Mouse (Mus musculus): ENCODE results near the gene Bmp3. TPM values are rescaled to one million over a fixed set of nuclear protein-coding genes. Genes with fewer than 3 reads are reported as not detected.

Gene Bmp3
- polyA plus RNA-seq (2015; fragmentation: Nextera tagmentation; extraction: Ambion mirVana): 0.06 and 0.07 TPM in 2 replicates

DNA sequence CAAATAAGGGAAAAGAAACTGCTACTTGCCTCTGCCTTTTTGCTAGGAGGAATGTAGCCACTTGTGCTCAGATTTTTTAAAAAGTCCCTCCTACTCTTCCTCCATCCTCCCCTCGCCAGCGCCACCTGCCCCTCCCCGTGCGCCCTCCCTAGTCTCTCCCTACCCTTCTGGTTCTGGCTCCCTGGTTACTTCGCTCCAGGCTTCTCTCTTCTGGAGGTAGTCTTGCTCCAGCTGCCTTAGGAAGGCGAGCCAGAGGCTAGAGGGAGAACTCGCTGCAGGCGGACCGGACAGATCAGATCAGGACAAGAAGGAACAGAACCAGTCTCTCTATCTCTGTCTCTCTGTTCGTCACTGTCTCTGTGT is at the start of gene Bmp3:
Gene Bmp3, plus strand, starts transcription at position 152 of the 363 bp plus-strand sequence.
- no peaks in the 10 kb centered on the region for H3K9me3 ChIP-seq (replicated peaks; ENCODE audit: control insufficient read depth, low read length)
- no peaks in the 10 kb centered on the region for H3K4me1 ChIP-seq (ENCODE audit: control insufficient read depth, low read depth, low read length)
- H3K4me3 ChIP-seq (ENCODE audit: low read depth, low read length): peak within 1 kb of the TSS; percentile 33
- H3K27ac ChIP-seq (ENCODE audit: low read length): no peak within 1 kb of the TSS
- peak within 1 kb of the TSS; percentile 37 for H3K4me2 ChIP-seq (ENCODE audit: low read depth, low read length)
- no peak within 1 kb of the TSS for H3K9ac ChIP-seq (ENCODE audit: low read depth, low read length)
- WGBS (ENCODE audit: insufficient replicate concordance): 10% methylated on average over 10 of the region's 10 CpGs
- H3K36me3 ChIP-seq (ENCODE audit: control insufficient read depth, insufficient read depth): no peaks in the 10 kb centered on the region
- ATAC-seq (ENCODE audit: low read depth): no peak
- peaks cover 30% of the 10 kb centered on the region for H3K27me3 ChIP-seq (ENCODE audit: control insufficient read depth, insufficient read depth, low read depth, low read length)

DNA sequence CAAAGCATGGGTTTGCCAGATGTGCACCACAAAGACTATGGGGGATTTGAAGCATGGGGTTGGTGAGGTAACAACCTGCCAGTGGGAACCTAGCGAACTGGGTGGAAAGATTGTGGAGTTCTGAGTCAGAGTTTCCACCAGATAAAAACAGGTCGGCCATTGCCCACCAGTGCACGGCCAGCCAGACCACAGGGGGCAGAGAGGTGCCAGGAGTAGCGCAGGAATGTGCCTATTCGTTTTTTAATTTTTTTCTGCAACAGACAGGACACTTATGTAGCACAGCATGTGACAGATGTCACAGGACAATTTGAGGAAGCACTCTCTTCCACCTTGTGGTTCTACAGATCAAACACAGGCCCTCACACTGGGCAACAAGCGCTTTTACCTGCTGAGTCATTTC is 49.5 kb upstream of the Bmp3 start:
- Histone ChIP-seq H3K4me2 (ENCODE audit: low read depth, low read length) (no peak overlapping the region), H3K4me1 (ENCODE audit: control insufficient read depth, low read depth, low read length) (no peaks in the 10 kb centered on the region), H3K9ac (ENCODE audit: low read depth, low read length) (no peak overlapping the region), H3K4me3 (ENCODE audit: low read depth, low read length) (no peak overlapping the region), H3K27me3 (ENCODE audit: control insufficient read depth, insufficient read depth, low read depth, low read length) (no peaks in the 10 kb centered on the region), H3K36me3 (ENCODE audit: control insufficient read depth, insufficient read depth) (no peaks in the 10 kb centered on the region), H3K27ac (ENCODE audit: low read length) (no peak overlapping the region), H3K9me3 (replicated peaks; ENCODE audit: control insufficient read depth, low read length) (no peaks in the 10 kb centered on the region)
- ATAC-seq (ENCODE audit: low read depth): no peak
- WGBS (ENCODE audit: insufficient replicate concordance): 54% methylated on average over 6 of the region's 6 CpGs

DNA sequence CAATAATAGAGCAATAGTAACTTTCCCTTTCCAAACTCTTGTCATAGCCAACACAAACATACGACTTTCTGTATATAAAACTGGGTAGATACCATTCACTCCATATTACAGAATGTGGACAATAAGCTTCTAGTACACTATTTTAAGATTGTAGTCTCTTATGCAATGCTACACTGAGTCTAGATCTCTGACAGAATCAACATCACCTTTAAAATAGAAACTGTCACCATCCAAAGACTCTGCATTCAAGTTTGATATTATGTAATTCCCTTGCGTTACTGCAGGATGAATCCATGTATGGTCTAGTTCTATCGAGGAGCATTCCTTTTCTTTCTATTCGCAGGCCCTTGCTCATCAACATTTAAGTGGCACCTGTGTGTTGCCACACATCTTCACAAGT is 47.7 kb upstream of the Bmp3 start:
- WGBS (ENCODE audit: insufficient replicate concordance): 71% methylated on average over 4 of the region's 4 CpGs

DNA sequence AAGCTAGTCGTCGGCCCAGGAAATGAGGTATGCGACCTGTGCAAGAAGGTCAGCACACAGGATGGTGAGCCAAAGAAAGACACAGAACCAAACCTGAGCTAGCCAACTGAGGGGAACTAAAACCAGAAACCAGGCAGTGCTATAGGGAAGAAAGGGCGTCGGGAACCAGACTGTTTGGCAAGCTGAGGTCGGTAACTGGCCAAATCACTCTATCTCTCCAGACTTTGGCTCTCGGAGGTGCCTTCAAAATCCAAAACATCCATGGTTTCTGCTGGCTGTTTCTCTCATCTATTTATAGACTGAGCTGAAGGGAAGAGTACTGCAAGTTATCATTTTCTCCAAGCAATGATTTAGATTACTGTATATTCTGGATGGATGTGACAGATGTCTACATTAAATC is 47.2 kb upstream of the Bmp3 start:
- no peak overlapping the region for H3K27ac ChIP-seq (ENCODE audit: low read length)
- H3K9me3 ChIP-seq (replicated peaks; ENCODE audit: control insufficient read depth, low read length): no peaks in the 10 kb centered on the region
- H3K9ac ChIP-seq (ENCODE audit: low read depth, low read length): no peak overlapping the region
- no peaks in the 10 kb centered on the region for H3K27me3 ChIP-seq (ENCODE audit: control insufficient read depth, insufficient read depth, low read depth, low read length)
- no peaks in the 10 kb centered on the region for H3K4me1 ChIP-seq (ENCODE audit: control insufficient read depth, low read depth, low read length)
- H3K36me3 ChIP-seq (ENCODE audit: control insufficient read depth, insufficient read depth): no peaks in the 10 kb centered on the region
- no peak overlapping the region for H3K4me2 ChIP-seq (ENCODE audit: low read depth, low read length)
- H3K4me3 ChIP-seq (ENCODE audit: low read depth, low read length): no peak overlapping the region
- no peak for ATAC-seq (ENCODE audit: low read depth)
- WGBS (ENCODE audit: insufficient replicate concordance): 74% methylated on average over 7 of the region's 7 CpGs

More for the DNA sequence above, 47.7 kb upstream of the Bmp3 start:
- no peak overlapping the region for H3K4me2 ChIP-seq (ENCODE audit: low read depth, low read length)
- H3K36me3 ChIP-seq (ENCODE audit: control insufficient read depth, insufficient read depth): no peaks in the 10 kb centered on the region
- no peak overlapping the region for H3K27ac ChIP-seq (ENCODE audit: low read length)
- H3K4me3 ChIP-seq (ENCODE audit: low read depth, low read length): no peak overlapping the region
- H3K4me1 ChIP-seq (ENCODE audit: control insufficient read depth, low read depth, low read length): no peaks in the 10 kb centered on the region
- ATAC-seq (ENCODE audit: low read depth): no peak
- H3K9me3 ChIP-seq (replicated peaks; ENCODE audit: control insufficient read depth, low read length): no peaks in the 10 kb centered on the region
- no peaks in the 10 kb centered on the region for H3K27me3 ChIP-seq (ENCODE audit: control insufficient read depth, insufficient read depth, low read depth, low read length)
- no peak overlapping the region for H3K9ac ChIP-seq (ENCODE audit: low read depth, low read length)

DNA sequence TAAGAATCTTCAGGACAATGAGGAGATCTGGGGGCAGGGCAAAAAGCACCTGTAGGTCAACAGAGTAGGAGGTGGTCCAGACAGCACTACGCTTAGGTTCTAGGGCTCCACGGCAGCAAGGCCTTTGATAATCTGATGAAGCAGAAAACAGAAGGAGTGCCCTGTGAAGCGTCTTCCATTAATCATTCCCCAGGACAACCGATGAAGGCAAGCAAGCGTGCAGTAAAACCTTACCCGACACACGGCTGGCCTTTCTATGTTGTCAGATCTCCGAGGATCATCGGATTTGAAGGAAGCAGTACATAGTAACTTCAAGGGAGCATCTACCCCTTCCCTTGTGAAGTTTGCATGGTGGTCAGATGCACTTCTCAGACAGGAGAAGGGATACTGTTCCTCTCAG is 46.3 kb upstream of the Bmp3 start:
- H3K36me3 ChIP-seq (ENCODE audit: control insufficient read depth, insufficient read depth): no peaks in the 10 kb centered on the region
- no peak overlapping the region for H3K4me3 ChIP-seq (ENCODE audit: low read depth, low read length)
- WGBS (ENCODE audit: insufficient replicate concordance): 63% methylated on average over 9 of the region's 9 CpGs
- no peaks in the 10 kb centered on the region for H3K27me3 ChIP-seq (ENCODE audit: control insufficient read depth, insufficient read depth, low read depth, low read length)
- no peaks in the 10 kb centered on the region for H3K4me1 ChIP-seq (ENCODE audit: control insufficient read depth, low read depth, low read length)
- no peak overlapping the region for H3K4me2 ChIP-seq (ENCODE audit: low read depth, low read length)
- no peak overlapping the region for H3K27ac ChIP-seq (ENCODE audit: low read length)
- no peak overlapping the region for H3K9ac ChIP-seq (ENCODE audit: low read depth, low read length)
- no peaks in the 10 kb centered on the region for H3K9me3 ChIP-seq (replicated peaks; ENCODE audit: control insufficient read depth, low read length)
- no peak for ATAC-seq (ENCODE audit: low read depth)

DNA sequence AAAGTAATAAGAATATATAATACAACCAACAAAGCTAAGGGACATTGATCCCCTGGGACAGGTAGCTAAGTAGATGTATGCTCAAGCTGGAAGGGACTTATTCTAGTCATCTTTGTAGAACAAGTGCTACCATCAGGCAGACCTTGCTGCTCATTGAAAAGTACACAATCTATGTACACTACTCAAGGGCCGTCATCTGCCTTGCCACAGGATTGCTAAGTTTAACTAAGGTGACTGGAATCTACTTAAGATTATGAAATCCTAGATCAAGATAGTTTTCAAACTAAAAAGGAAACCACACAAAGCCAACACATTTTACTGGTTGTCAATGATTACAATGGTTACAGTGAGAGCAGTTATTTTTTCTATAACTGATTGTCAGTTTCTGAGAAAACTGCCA is 41.8 kb upstream of the Bmp3 start:
- ATAC-seq (ENCODE audit: low read depth): no peak
- Histone ChIP-seq H3K9me3 (replicated peaks; ENCODE audit: control insufficient read depth, low read length) (no peaks in the 10 kb centered on the region), H3K27ac (ENCODE audit: low read length) (no peak overlapping the region), H3K4me2 (ENCODE audit: low read depth, low read length) (no peak overlapping the region), H3K9ac (ENCODE audit: low read depth, low read length) (no peak overlapping the region), H3K27me3 (ENCODE audit: control insufficient read depth, insufficient read depth, low read depth, low read length) (no peaks in the 10 kb centered on the region), H3K4me1 (ENCODE audit: control insufficient read depth, low read depth, low read length) (no peaks in the 10 kb centered on the region), H3K4me3 (ENCODE audit: low read depth, low read length) (no peak overlapping the region), H3K36me3 (ENCODE audit: control insufficient read depth, insufficient read depth) (no peaks in the 10 kb centered on the region)
- 64% methylated on average over 1 of the region's 1 CpGs for WGBS (ENCODE audit: insufficient replicate concordance)

DNA sequence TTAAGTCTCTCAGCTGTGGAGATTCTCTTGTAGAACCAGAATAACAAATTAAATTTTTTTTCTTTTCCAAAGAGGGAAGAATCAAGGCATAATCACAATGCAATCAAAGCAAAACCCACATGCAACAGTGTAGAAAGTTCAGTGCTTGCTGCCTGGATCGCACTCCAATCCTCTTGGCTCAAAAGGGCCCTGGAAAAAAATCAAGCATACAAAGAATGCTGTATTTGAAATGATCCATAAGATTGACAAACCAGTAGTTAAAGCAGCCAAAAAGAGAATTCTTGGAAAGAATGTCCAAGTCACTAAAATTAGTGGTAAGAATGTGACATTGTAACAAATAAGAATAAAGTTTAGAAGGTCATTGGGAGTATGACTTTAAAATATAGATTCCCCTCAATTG is 38.9 kb upstream of the Bmp3 start:
- Histone ChIP-seq H3K9me3 (replicated peaks; ENCODE audit: control insufficient read depth, low read length) (no peaks in the 10 kb centered on the region), H3K36me3 (ENCODE audit: control insufficient read depth, insufficient read depth) (no peaks in the 10 kb centered on the region), H3K9ac (ENCODE audit: low read depth, low read length) (no peak overlapping the region), H3K4me1 (ENCODE audit: control insufficient read depth, low read depth, low read length) (no peaks in the 10 kb centered on the region), H3K4me3 (ENCODE audit: low read depth, low read length) (no peak overlapping the region), H3K27me3 (ENCODE audit: control insufficient read depth, insufficient read depth, low read depth, low read length) (no peaks in the 10 kb centered on the region), H3K4me2 (ENCODE audit: low read depth, low read length) (no peak overlapping the region), H3K27ac (ENCODE audit: low read length) (no peak overlapping the region)
- ATAC-seq (ENCODE audit: low read depth): no peak
- WGBS (ENCODE audit: insufficient replicate concordance): 53% methylated on average over 1 of the region's 1 CpGs

DNA sequence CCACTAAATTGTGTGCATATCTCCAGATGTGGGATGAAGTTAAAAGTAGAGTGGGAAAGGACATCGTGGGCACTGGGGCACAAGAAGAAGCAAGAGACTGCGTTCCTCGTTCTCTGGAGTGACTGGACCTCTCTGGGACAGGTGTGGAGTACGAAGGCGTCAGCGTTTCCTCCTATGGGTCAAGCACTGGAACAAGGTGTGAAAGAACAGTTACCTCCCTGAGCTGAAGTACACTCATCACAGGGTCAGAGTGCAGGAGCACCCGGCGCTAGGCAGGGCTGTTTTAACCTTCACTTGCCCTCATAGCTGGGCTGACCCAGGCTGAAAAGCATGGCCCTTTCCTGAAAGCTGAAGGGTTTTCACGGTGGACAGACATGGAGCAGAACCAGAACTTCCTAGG is 20.5 kb upstream of the Bmp3 start:
- H3K9ac ChIP-seq (ENCODE audit: low read depth, low read length): no peak overlapping the region
- WGBS (ENCODE audit: insufficient replicate concordance): 65% methylated on average over 9 of the region's 9 CpGs
- no peaks in the 10 kb centered on the region for H3K27me3 ChIP-seq (ENCODE audit: control insufficient read depth, insufficient read depth, low read depth, low read length)
- no peaks in the 10 kb centered on the region for H3K36me3 ChIP-seq (ENCODE audit: control insufficient read depth, insufficient read depth)
- no peaks in the 10 kb centered on the region for H3K9me3 ChIP-seq (replicated peaks; ENCODE audit: control insufficient read depth, low read length)
- ATAC-seq (ENCODE audit: low read depth): no peak
- H3K4me3 ChIP-seq (ENCODE audit: low read depth, low read length): no peak overlapping the region
- no peak overlapping the region for H3K4me2 ChIP-seq (ENCODE audit: low read depth, low read length)
- no peak overlapping the region for H3K27ac ChIP-seq (ENCODE audit: low read length)
- H3K4me1 ChIP-seq (ENCODE audit: control insufficient read depth, low read depth, low read length): no peaks in the 10 kb centered on the region

DNA sequence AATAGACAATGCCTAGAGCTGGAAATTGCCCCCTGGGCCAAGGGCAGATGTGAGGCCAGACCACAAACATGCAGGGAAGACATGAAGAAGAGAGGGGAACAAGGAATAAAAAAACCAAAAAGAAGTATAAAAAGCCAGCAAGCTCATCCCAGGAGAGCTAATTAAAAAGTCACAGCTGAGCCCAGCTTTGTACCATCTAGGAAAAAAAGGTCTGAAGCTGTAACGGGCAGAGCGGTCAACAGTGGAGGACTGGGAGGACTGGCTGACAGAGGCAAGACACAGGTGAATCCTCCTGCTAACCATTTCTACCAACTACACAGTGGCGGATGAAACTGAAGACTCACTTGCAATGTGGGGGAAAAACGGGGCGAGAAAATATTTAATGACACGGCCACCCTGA is 19.9 kb upstream of the Bmp3 start:
- Histone ChIP-seq H3K4me2 (ENCODE audit: low read depth, low read length) (no peak overlapping the region), H3K4me1 (ENCODE audit: control insufficient read depth, low read depth, low read length) (no peaks in the 10 kb centered on the region), H3K4me3 (ENCODE audit: low read depth, low read length) (no peak overlapping the region), H3K36me3 (ENCODE audit: control insufficient read depth, insufficient read depth) (no peaks in the 10 kb centered on the region), H3K9me3 (replicated peaks; ENCODE audit: control insufficient read depth, low read length) (no peaks in the 10 kb centered on the region), H3K27ac (ENCODE audit: low read length) (no peak overlapping the region), H3K9ac (ENCODE audit: low read depth, low read length) (no peak overlapping the region), H3K27me3 (ENCODE audit: control insufficient read depth, insufficient read depth, low read depth, low read length) (no peaks in the 10 kb centered on the region)
- ATAC-seq (ENCODE audit: low read depth): no peak
- 73% methylated on average over 6 of the region's 6 CpGs for WGBS (ENCODE audit: insufficient replicate concordance)

All from liver, embryonic 16.5 days (tissue).